Comparison of ENCODE assay signal across 8 mouse cellular contexts in the genomic region with DNA sequence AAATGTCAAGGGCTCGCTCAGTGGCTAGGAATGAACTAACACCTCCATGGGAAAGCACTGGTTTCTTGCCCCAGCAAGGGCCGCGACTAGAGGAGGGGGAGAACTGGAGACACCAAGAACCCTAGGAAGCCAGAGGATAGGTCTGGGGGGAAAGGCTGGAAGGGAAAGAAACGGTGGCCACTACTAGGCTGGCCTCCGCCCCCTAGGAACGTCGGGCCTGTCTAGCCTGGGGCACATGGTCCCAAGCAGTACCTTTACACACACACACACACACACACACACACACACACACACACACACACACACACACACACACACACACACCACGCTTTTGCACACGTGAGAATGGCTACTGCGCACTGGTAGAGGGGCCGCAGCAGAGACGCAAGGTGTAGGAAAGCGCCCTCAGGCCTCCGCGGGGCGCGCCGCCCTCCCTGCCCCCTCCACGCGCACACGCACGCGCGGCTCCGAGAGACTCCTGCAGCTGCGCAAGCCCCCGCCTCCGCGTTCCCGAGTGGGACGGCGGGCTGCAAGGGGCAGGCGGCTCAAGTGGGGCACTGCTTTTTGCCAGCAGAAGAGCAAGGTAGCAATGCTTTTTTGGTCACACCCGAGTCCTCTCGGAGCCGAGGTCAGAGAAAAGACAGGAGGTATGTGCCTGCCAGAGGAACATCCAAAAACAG.
DNase-seq lines count a peak whose midpoint lies in the region; ATAC-seq lines count a peak whose summit lies in the region.

No protein-coding gene starts in this region.

- peak; percentile 31 for ATAC-seq in intestine, embryonic 16.5 days
- ATAC-seq in liver, embryonic 11.5 days (replicated peaks; ENCODE audit: low FRiP score): peak; percentile 9; the same call in 1 of the 2 replicates

- peak overlapping the region; percentile 89 for H3K4me2 ChIP-seq in intestine, embryonic 16.5 days (ENCODE audit: low read depth, low read length)
- H3K4me2 ChIP-seq in liver, embryonic 11.5 days: peak overlapping the region; percentile 85

- H3K36me3 ChIP-seq in intestine, embryonic 16.5 days (ENCODE audit: control insufficient read depth, insufficient read depth, low read length): no peaks in the 10 kb centered on the region
- H3K36me3 ChIP-seq in liver, embryonic 11.5 days (ENCODE audit: control insufficient read depth, insufficient read depth, low read length): no peaks in the 10 kb centered on the region

- peak overlapping the region; percentile 73 for H3K9ac ChIP-seq in intestine, embryonic 16.5 days (ENCODE audit: low read depth, low read length)
- H3K9ac ChIP-seq in liver, embryonic 11.5 days (ENCODE audit: low read depth, low read length): peak overlapping the region; percentile 38; the same call in 1 of the 2 replicates

- H3K27ac ChIP-seq in intestine, embryonic 16.5 days (ENCODE audit: low read length): peak overlapping the region; percentile 29
- H3K27ac ChIP-seq in liver, embryonic 11.5 days (ENCODE audit: low read depth, low read length): no peak overlapping the region

- H3K4me3 ChIP-seq in intestine, embryonic 16.5 days (ENCODE audit: low read length): peak overlapping the region; percentile 59
- H3K4me3 ChIP-seq in liver, embryonic 11.5 days (ENCODE audit: low read depth, low read length): peak overlapping the region; percentile 53

- 0 out of 2 replicates have a peak, but pooled peaks cover 3% of the 10 kb centered on the region for H3K27me3 ChIP-seq in intestine, embryonic 16.5 days (replicated peaks; ENCODE audit: control insufficient read depth, insufficient read depth, low read length)
- peaks cover 44% of the 10 kb centered on the region for H3K27me3 ChIP-seq in liver, embryonic 11.5 days (replicated peaks; ENCODE audit: control insufficient read depth, insufficient read depth, low read length)

- H3K9me3 ChIP-seq in intestine, embryonic 16.5 days (ENCODE audit: control insufficient read depth, low read length): no peaks in the 10 kb centered on the region
- H3K9me3 ChIP-seq in liver, embryonic 11.5 days (ENCODE audit: control insufficient read depth, low read length): no peaks in the 10 kb centered on the region

- under 1% methylated on average over 35 of the region's 36 CpGs for WGBS in intestine, embryonic 16.5 days
- WGBS in liver, embryonic 11.5 days: 2% methylated on average over 33 of the region's 36 CpGs

- DNase-seq in kidney, adult 18-20 months: peak; percentile 24
- DNase-seq in kidney, adult 8-10 months: no peak
- peak; percentile 79 to 86 for DNase-seq in cerebellum, adult 18-20 months
- DNase-seq in frontal cortex, postnatal 14 days (ENCODE audit: low spot score in 2 of 2): peak; percentile 51 to 56
- DNase-seq in liver, embryonic 11.5 days (ENCODE audit: low spot score): no peak
- DNase-seq in right cerebral cortex, adult 2 months (ENCODE audit: low spot score in 2 of 2): peak; percentile 59 to 71
- no peak for DNase-seq in ovary, postnatal 10 days (ENCODE audit: low spot score)

- H3K4me1 ChIP-seq in intestine, embryonic 16.5 days (ENCODE audit: control insufficient read depth, insufficient read depth, low read length): peaks cover 27% of the 10 kb centered on the region
- peaks cover 11% of the 10 kb centered on the region; the same call in 1 of the 2 replicates for H3K4me1 ChIP-seq in liver, embryonic 11.5 days (replicated peaks; ENCODE audit: control insufficient read depth, insufficient read depth, low read length)

Comparison
In these comparisons a context has a peak if more than half of its experiments do, and no peak if none do; other contexts are left out.
1. DNase-seq: peak in kidney, adult 18-20 months (single experiment), cerebellum, adult 18-20 months (2 of 2), frontal cortex, postnatal 14 days (2 of 2) and right cerebral cortex, adult 2 months (2 of 2); none in kidney, adult 8-10 months (0 of 2), liver, embryonic 11.5 days (single experiment) and ovary, postnatal 10 days (single experiment).